Mouse (Mus musculus) E14TG2a.4 (cell line): ENCODE measurements around the gene Mipep.

Experiments used
- CTCF ChIP-seq: conservative IDR thresholded peaks from 2 replicates; pipeline ENCODE4 v1.5.1; 2014; ENCODE audit warnings: low read length
- NANOG ChIP-seq: IDR thresholded peaks from 2 replicates; pipeline ENCODE4 v1.6.1; 2014; ENCODE audit warnings: borderline replicate concordance, low read length, mixed read lengths
- POU5F1 ChIP-seq: IDR thresholded peaks from 2 replicates; pipeline ENCODE4 v1.6.1; 2014; ENCODE audit warnings: low read length, borderline replicate concordance

DNA sequence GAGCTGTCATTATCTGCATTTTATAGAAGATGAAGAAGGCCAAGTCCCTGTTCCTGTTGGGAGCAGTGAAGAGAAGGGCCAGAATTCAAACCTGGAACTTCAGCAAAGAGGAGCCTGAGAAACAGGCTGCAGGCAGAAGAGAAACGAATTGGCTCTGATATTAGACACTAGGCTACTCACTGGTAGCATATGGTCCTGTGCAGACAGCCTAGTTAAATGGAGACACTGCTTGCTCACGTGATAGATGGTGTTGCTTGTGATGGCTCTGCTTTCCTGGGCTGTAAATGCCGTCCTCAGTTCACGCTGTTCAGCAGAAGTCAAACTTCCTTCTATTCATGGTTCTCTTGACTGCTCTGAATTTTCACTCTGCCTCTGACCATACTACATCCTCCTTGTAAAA is 98.3 kb downstream of the Mipep start:
- TF ChIP-seq CTCF, result no peak
- TF ChIP-seq POU5F1, result no peak
- no peak for TF ChIP-seq NANOG
